Mouse (Mus musculus) cerebellum, adult 2 months (tissue): ENCODE data around the gene Lrrn3. TPM values are rescaled to one million over a fixed set of nuclear protein-coding genes. Genes with fewer than 3 reads are reported as not detected.

Source experiments
- DNase-seq, 2 experiments: peaks; one replicate each; pipeline ENCODE4 v3.0.0; 2021
- H3K27ac ChIP-seq: fragments of 200-500 bp; 2 replicates; pipeline ENCODE4 v1.5.1; 2012; ENCODE audit warnings: low read length, control low read depth, inconsistent platforms; ENCODE audit not compliant: insufficient read depth
- H3K27me3 ChIP-seq: fragments of 200-500 bp; 2 replicates; pipeline ENCODE4 v1.6.1; 2012; ENCODE audit warnings: inconsistent platforms, mild to moderate bottlenecking, low read length, moderate library complexity; ENCODE audit not compliant: control insufficient read depth, insufficient read depth
- H3K4me1 ChIP-seq: fragments of 200-500 bp; 2 replicates; pipeline ENCODE4 v1.6.1; 2011; ENCODE audit warnings: low read length; ENCODE audit not compliant: control insufficient read depth, insufficient read depth
- H3K4me3 ChIP-seq: fragments of 200-500 bp; replicated peaks from 2 replicates; pipeline ENCODE3; 2011; ENCODE audit warnings: mild to moderate bottlenecking, low read depth, low read length, control low read depth; ENCODE audit not compliant: insufficient read depth
- CTCF ChIP-seq: fragments of 200-500 bp; IDR thresholded peaks from 2 replicates; pipeline ENCODE4 v1.5.1; 2011; ENCODE audit warnings: low read depth, mild to moderate bottlenecking, control low read depth, low read length, moderate library complexity, borderline replicate concordance; ENCODE audit not compliant: insufficient read depth
- POLR2A ChIP-seq: fragments of 200-500 bp; IDR thresholded peaks from 2 replicates; pipeline ENCODE4 v1.6.1; 2011; ENCODE audit warnings: low read length, control low read depth, borderline replicate concordance; ENCODE audit not compliant: insufficient read depth
- WGBS: fragments of 180-500 bp; shearing (Covaris S2); methylation state at CpG from one replicate; pipeline ENCODE4 v1.1.7; 2018; 5-methylcytosine and 5-hydroxymethylcytosine counted together
- polyA plus RNA-seq: library from polyadenylated mRNA; depleted of rRNA; stranded (reverse); fragments of >200 nt; gene quantifications from 2 replicates; pipeline ENCODE4 v1.2.3, GENCODE M21; 2012

Lrrn3 gene
- polyA plus RNA-seq, 1 experiment = 22.8 TPM

- H3K4me3 ChIP-seq = no peak overlapping the region
- 92% methylated on average over 9 of the region's 9 CpGs for WGBS
- no peak overlapping the region for H3K27ac ChIP-seq
- no peaks in the 10 kb centered on the region for H3K27me3 ChIP-seq
- H3K4me1 ChIP-seq = no peaks in the 10 kb centered on the region
- TF ChIP-seq POLR2A = no peak
- no peak for TF ChIP-seq CTCF
- DNase-seq = no peak
These were observed 14.0 kb upstream of the Lrrn3 start for GRCm38 (mm10) chr12:41500049-41500820.

- Histone ChIP-seq H3K27me3 (no peaks in the 10 kb centered on the region), H3K4me3 (no peak overlapping the region), H3K27ac (no peak overlapping the region), H3K4me1 (no peaks in the 10 kb centered on the region)
- DNase-seq = no peak
- 68% methylated on average over 10 of the region's 10 CpGs for WGBS
- TF ChIP-seq CTCF (no peak), POLR2A (no peak)
These were observed 8.4 kb upstream of the Lrrn3 start for GRCm38 (mm10) chr12:41494620-41495019.

DNA sequence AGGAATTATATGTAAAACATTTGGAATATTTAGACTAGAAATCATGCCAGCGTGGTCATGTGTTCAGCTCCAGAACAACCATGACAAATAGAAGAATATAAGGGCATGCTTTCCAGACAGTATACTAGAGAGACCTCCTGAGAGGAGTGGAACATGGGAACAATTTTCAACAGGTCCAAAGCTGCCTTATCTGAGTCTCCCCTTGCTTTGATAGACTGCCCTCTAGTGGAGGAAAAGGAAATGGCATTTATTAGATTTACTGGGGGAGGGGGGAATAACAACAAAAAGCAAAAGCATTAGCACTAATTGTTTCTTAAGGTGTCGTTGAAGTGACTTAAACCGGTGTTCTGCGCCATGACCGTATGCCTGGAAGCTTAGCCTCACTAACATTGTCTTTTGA is 774 bp upstream of the Lrrn3 start:
- TF ChIP-seq POLR2A (no peak), CTCF (peak; percentile 42; the same call in 1 of the 2 replicates)
- peak in 1 of 2 experiments; percentile 66 for DNase-seq
- 22% methylated on average over 5 of the region's 5 CpGs for WGBS

GRCm38 (mm10) chr12:41485512-41486215 is 567 bp downstream of the Lrrn3 start:
- DNase-seq = peak; percentile 81 to 86
- 2% methylated on average over 12 of the region's 12 CpGs for WGBS
- peak overlapping the region; percentile 80 for H3K4me3 ChIP-seq
- no peaks in the 10 kb centered on the region for H3K27me3 ChIP-seq
- peak overlapping the region; percentile 78 for H3K27ac ChIP-seq
- TF ChIP-seq POLR2A = peak; percentile 97; the same call in 1 of the 2 replicates
- no peak for TF ChIP-seq CTCF
- 0 out of 2 replicates have a peak, but pooled peaks cover 3% of the 10 kb centered on the region for H3K4me1 ChIP-seq

More for the DNA sequence above, 774 bp upstream of the Lrrn3 start:
- Histone ChIP-seq H3K4me1 (0 out of 2 replicates have a peak, but pooled peaks cover 3% of the 10 kb centered on the region), H3K4me3 (no peak overlapping the region), H3K27me3 (no peaks in the 10 kb centered on the region), H3K27ac (no peak overlapping the region)

DNA sequence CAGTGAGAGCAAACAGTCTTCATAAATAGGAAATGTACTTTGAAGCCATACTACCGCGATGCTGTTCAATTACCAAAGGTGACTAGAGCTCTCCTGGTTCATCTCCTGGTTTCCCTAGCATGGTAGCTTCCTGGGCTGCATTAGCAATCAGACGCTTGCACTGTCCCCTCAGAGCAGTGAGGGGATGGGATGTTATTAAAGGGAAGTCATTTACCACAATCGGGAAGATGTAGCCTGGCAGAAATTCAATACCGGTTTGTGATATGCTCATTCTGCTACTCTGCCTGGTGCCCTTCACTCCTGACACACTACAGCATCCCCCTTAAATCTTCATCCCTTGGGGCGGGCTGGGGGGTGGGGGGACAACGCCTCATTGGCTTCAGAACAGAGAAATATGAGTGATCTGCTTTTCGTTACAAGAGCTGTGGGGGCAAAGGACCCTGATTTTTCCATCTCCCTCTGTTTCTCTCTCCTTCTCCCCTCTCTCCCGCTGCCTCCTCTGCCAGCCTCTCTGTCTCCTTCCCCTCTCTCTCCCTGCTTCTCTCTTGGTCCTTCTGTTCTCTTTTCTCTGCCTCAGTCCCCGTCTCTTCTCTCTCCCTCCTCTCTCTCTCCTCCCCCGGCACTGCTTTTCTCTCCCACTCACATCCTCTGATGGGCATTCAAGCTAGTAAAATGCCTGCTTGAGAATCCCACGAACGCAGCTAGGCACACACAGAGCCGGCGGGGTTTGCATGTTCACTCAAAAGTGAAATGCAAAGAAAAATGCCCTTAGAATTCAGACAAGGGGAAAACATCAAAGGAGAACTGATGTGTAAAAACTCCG is 1.3 kb downstream of the Lrrn3 start:
- TF ChIP-seq CTCF = no peak
- TF ChIP-seq POLR2A = 0 out of 2 replicates have a peak, but pooled peaks have one; percentile 17
- H3K27me3 ChIP-seq = no peaks in the 10 kb centered on the region
- peak; percentile 52 to 57 for DNase-seq
- peak overlapping the region; percentile 78 for H3K27ac ChIP-seq
- under 1% methylated on average over 16 of the region's 16 CpGs for WGBS
- H3K4me1 ChIP-seq = 0 out of 2 replicates have a peak, but pooled peaks cover 3% of the 10 kb centered on the region
- H3K4me3 ChIP-seq = peak overlapping the region; percentile 80

GRCm38 (mm10) chr12:41483593-41484451 is 2.4 kb downstream of the Lrrn3 start:
- TF ChIP-seq POLR2A (no peak), CTCF (no peak)
- Histone ChIP-seq H3K4me3 (peak overlapping the region; percentile 80), H3K4me1 (0 out of 2 replicates have a peak, but pooled peaks cover 3% of the 10 kb centered on the region), H3K27me3 (no peaks in the 10 kb centered on the region), H3K27ac (peak overlapping the region; percentile 68; the same call in 1 of the 2 replicates)
- peak; percentile 45 to 55 for DNase-seq
- 2% methylated on average over 23 of the region's 23 CpGs for WGBS
